Mouse (Mus musculus) bone marrow macrophage, adult 2 months (primary cell): ENCODE data around the gene Fam187b.

Source experiments
- CTCF ChIP-seq: IDR thresholded peaks from 2 replicates; pipeline ENCODE4 v1.5.1; 2012; ENCODE audit warnings: low read depth, mild to moderate bottlenecking, low read length, moderate library complexity
- POLR2A ChIP-seq: IDR thresholded peaks from 2 replicates; pipeline ENCODE4 v1.6.1; 2012; ENCODE audit warnings: mild to moderate bottlenecking, low read depth, low read length, borderline replicate concordance

DNA sequence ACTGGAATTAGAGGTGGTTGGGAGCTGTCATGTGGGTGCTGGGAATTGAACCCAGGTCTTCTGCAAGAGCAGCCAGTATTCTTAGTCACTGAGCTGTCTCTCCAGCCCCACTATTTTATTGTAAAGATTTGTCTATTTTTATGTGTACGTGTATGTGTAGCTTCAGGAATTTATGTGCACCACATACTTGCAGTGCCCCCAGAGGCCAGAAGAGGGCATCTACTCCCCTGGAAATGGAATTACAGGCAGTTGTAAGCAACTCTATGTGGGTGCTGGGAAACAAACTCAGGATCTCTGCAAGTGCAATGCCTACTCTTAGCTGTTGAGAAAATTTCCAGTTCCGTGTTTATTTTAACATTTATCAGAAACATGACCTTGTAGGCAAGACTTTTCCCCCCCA is 22.9 kb downstream of the Fam187b start:
- TF ChIP-seq POLR2A (no peak), CTCF (no peak)
